Mouse (Mus musculus) cortical plate, adult 2 months (tissue): Measurements from ENCODE around the gene Tmco1.

Source experiments
- CTCF ChIP-seq: fragments of 200-500 bp; IDR thresholded peaks from 2 replicates; pipeline ENCODE4 v1.5.1; 2011; ENCODE audit warnings: mild to moderate bottlenecking, control low read depth, low read length; ENCODE audit not compliant: insufficient read depth; ENCODE audit errors: extremely low read depth
- POLR2A ChIP-seq: fragments of 200-500 bp; IDR thresholded peaks from 2 replicates; pipeline ENCODE4 v1.6.1; 2011; ENCODE audit warnings: mild to moderate bottlenecking, low read length, control low read depth; ENCODE audit not compliant: insufficient read depth; ENCODE audit errors: extremely low read depth

DNA sequence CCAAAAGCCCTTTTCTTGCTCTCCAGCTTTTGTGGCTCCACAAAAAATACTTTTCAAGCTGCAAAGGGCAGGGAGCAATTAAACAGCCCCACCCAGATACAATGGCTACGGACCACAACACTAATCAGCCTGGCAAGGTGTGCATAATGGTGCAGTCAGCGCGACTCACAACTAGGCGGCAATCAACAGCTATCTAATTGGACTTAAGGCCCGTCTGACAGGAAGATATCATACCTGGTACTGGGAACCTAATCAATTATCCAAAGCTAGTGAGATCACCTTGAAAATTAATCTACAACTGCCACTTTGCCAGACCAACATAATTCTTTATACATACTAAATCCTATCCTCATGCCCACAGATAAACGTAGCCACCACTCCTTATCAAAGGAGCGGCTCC lies 74.1 kb downstream of the Tmco1 start:
- no peak for TF ChIP-seq CTCF
- no peak for TF ChIP-seq POLR2A
